Mouse (Mus musculus) testis, adult 2 months (tissue): ENCODE results near the gene Hoxa7.

Source experiments
- CTCF ChIP-seq: fragments of 200-500 bp; IDR thresholded peaks from 2 replicates; pipeline ENCODE4 v1.5.1; 2012; ENCODE audit warnings: low read depth, mild to moderate bottlenecking, inconsistent platforms, low read length, moderate library complexity; ENCODE audit not compliant: control insufficient read depth, insufficient read depth, insufficient replicate concordance
- POLR2A ChIP-seq: fragments of 200-500 bp; IDR thresholded peaks from 2 replicates; pipeline ENCODE4 v1.6.1; 2012; ENCODE audit warnings: low read depth, mild to moderate bottlenecking, inconsistent platforms, low read length, moderate library complexity; ENCODE audit not compliant: control insufficient read depth

DNA sequence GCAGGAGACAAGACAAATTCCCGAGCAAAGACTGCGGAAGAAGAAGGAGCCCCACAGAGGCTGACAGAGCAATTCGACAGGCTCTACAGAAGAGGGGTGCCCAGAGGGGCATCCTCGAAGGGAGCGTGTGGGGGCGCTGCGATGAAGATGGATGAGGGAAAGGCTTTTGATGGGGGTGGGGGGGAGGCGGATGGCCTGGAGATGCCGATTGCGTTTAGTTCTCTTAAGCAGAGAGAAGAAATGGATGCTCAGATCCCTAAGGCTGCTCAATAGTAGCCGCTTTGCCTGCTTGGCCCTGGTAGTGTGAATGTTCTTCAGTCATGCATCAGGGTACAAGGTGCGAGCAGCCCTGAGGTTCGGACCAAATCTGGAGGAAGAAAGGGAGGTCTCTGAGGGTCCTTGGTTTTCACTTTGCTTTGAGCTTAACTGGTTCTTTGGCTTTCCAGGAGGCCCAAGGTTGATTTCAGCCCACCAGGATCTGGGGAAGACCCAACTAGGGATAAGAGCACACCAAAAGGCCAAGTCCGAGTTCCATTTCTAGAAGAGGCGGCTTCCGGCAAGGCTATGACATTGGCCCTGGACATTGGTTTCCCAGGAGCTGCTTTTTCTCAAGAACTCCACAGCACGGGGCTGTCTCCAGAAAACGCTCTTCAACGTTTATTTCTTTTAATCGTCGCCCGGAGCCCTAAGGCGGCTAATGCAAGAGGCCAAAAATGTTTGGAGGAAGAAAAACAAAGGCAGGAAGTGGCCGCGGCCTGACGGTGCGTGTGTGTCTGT, 27.2 kb upstream of the Hoxa7 start:
- TF ChIP-seq CTCF (no peak), POLR2A (no peak)
